Mouse (Mus musculus): ENCODE data around the gene Crybg2. TPM values are rescaled to one million over a fixed set of nuclear protein-coding genes. Genes with fewer than 3 reads are reported as not detected.

Crybg2 gene
- polyA plus RNA-seq (2016; fragmentation: Nextera tagmentation; extraction: Ambion mirVana) = 2.9 and 4.0 TPM in 2 replicates

DNA sequence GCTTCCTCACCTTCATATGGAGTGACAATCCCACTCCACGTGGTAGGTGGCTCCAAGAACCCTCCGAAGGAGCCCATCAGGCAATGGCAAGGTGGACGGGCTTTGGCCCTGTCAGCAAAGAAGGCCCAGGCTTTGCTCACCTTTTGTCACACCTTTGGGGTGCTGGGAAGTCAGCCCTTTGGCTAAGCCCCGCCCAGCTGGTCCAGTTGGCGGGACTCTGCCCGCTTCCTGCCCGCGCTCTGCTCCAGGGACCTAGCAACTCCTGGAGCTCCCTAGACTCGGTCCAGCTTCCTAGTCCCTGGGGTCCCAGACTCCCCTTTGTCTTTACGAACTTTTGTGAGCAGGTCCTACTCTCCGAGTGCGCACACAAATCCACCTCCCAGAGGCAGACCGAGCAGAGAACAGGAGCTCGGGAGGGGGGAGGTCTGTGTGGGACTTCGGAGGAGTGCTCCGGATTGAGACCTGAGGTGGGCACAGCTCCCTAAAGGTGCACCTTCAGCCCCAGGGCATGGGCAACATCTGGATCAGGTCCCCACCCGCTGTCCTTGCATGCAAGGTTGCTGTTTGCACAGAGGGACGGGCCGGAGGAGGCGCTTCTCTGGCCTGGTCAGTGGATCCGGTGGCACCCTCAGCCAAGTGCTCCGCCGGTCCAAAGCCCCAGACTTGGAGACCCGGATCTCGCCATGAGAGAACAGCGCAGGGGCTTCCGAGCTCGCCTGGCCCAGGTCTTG, at the start of gene Crybg2:
Gene Crybg2 (plus strand): TSS at position 681 of the 731 bp plus-strand sequence.
- no peak within 1 kb of the TSS for H3K4me2 ChIP-seq (replicated peaks)

DNA sequence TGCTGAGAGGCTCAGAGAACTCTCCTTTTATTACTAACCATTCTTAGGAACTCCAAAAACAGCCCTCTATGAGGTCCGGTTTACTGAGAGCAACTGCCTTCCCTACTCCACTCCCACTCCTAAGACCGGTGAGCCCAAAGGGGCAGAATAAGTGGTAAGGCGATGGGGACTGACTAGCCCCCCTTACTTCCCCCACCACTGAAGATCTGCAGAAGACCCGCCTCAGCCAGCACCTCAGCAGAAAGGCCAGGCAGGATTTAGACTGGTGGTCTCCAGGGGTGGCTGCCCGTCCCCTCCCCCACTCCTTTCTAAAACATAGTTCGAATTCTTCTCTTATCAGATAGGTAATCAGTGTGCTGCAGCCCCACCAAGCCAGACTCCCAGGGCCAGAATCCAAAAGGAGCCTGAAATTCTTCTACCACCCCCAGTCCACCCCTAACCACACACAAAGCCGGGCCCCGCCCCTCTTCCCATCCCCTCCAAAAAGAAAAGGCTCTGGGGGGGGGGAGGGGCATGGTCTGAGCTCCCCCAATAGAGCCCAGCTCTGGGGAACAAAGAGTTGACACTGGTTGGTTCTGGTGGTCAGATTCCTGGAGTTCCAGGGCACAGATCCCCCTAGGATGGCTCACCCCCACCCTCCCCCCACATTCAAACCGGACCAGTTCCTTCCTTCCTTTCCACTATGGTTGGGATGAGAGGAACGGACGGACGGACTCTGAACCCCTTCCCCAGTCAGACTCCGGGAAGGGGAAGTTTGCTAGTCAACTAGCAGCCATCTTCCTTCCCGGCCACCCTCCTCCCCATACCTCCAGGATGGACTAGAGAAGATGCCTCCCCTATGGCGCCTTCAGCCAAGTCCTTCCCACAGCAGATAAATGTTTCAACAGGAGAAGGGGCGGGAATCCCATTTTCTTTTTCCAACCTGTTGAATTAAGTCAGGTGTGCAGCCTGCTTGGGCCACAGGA, 48.9 kb upstream of the Crybg2 start:
- Histone ChIP-seq H3K4me3 (no peak overlapping the region), H3K9ac (no peak overlapping the region), H3K27ac (peak overlapping the region; percentile 41; the same call in 1 of the 2 replicates), H3K36me3 (no peaks in the 10 kb centered on the region), H3K4me1 (peaks cover 32% of the 10 kb centered on the region), H3K27me3 (no peaks in the 10 kb centered on the region), H3K4me2 (replicated peaks) (peak overlapping the region; percentile 26), H3K9me3 (no peaks in the 10 kb centered on the region)
- WGBS = 11% methylated on average over 16 of the region's 16 CpGs
- no peak for ATAC-seq (ENCODE audit: insufficient number of reproducible peaks, insufficient read depth, low FRiP score, low TSS enrichment)

More for the DNA sequence above, at the start of gene Crybg2:
- H3K4me1 ChIP-seq = no peaks in the 10 kb centered on the region; the same call in 1 of the 2 replicates
- H3K36me3 ChIP-seq = no peaks in the 10 kb centered on the region
- H3K27ac ChIP-seq = no peak within 1 kb of the TSS
- no peak within 1 kb of the TSS for H3K9ac ChIP-seq
- H3K27me3 ChIP-seq = peaks cover 26% of the 10 kb centered on the region
- no peak for ATAC-seq (ENCODE audit: insufficient number of reproducible peaks, insufficient read depth, low FRiP score, low TSS enrichment)
- H3K4me3 ChIP-seq = no peak within 1 kb of the TSS
- WGBS = 47% methylated on average over 28 of the region's 28 CpGs
- no peaks in the 10 kb centered on the region for H3K9me3 ChIP-seq

DNA sequence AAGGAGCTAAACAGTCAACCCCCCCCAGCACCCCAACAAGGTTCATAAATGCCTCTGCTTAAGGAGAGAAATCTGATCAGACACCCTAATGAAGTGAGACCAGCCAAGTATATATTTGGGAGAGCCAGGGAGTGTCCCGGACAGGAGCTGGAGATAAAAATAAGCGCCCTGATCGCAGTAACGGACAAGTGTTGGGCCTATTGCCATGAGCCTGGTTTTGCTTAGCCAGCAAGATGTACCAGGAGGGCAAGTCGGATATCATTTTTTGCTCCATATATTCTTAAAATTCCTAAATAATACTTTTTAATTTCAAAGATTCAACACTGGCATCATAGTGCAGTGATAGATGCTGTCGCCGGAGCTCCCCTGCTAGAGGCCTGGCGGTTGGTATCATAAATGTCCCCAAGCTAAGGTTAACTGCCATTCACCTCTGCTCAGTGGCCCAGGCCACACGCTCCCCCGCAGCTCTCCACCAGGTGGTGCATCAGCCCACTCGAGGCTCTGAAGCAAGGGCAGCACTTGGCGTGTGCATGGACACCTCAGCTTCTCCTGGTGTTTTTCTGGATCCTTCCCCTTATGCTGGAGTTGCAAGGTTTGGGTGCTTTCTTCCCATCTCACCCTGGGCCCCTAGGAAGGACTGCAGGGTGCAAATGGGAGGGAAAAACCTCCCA, 47.6 kb upstream of the Crybg2 start:
- Histone ChIP-seq H3K27ac (no peak overlapping the region), H3K4me1 (peaks cover 44% of the 10 kb centered on the region), H3K9ac (no peak overlapping the region), H3K9me3 (no peaks in the 10 kb centered on the region), H3K4me2 (replicated peaks) (no peak overlapping the region), H3K4me3 (no peak overlapping the region), H3K36me3 (no peaks in the 10 kb centered on the region), H3K27me3 (peaks cover 8% of the 10 kb centered on the region)
- ATAC-seq (ENCODE audit: insufficient number of reproducible peaks, insufficient read depth, low FRiP score, low TSS enrichment) = no peak
- WGBS = 42% methylated on average over 12 of the region's 12 CpGs

DNA sequence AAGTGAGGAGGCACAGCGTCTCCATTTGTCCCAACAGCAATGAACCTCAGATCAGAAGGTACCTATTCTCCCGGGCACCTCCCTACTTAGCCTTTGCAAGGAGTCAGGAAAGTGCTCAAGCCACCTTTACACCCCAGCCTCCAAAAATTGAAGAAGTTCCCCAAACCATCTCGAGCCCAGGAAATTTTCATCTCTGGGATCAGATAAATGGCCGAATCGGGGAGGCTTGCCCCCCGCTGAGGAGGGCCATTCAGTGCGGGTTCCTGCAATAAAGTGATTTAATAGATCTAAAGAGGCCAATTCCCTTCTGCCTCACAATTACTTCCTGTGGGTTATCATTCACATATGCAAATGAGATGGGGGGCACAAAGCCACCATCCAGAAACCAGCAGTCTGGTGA, 44.4 kb upstream of the Crybg2 start:
- H3K27ac ChIP-seq = no peak overlapping the region
- no peaks in the 10 kb centered on the region for H3K9me3 ChIP-seq
- ATAC-seq (ENCODE audit: insufficient number of reproducible peaks, insufficient read depth, low FRiP score, low TSS enrichment) = no peak
- WGBS = 5% methylated on average over 7 of the region's 7 CpGs
- H3K27me3 ChIP-seq = peaks cover 25% of the 10 kb centered on the region
- H3K9ac ChIP-seq = no peak overlapping the region
- H3K4me2 ChIP-seq (replicated peaks) = no peak overlapping the region
- H3K36me3 ChIP-seq = no peaks in the 10 kb centered on the region
- no peak overlapping the region for H3K4me3 ChIP-seq
- peaks cover 61% of the 10 kb centered on the region for H3K4me1 ChIP-seq

DNA sequence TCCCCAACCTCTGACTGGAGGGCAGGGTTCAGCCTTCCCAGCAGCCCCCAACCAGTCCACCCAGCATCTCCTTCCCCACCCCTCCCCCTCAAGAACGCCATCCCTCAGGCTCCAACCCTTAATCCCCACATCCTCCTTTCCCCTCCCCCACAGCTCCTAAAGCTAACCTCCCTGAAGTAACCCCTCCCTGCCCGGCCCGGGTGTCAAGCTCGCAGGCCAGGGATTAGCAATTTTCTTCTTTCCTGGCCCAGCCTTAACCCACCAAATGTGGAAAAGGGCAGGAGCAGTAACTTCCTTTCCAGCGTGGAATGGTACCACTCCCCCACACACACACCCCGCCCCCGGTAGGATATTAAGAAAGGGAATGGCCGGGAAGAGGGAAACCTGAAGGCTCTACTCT, 43.8 kb upstream of the Crybg2 start:
- 2% methylated on average over 8 of the region's 8 CpGs for WGBS
- H3K27ac ChIP-seq = no peak overlapping the region
- H3K4me3 ChIP-seq = no peak overlapping the region
- H3K9me3 ChIP-seq = no peaks in the 10 kb centered on the region
- ATAC-seq (ENCODE audit: insufficient number of reproducible peaks, insufficient read depth, low FRiP score, low TSS enrichment) = no peak
- H3K4me1 ChIP-seq = peaks cover 56% of the 10 kb centered on the region
- H3K27me3 ChIP-seq = peaks cover 25% of the 10 kb centered on the region
- H3K36me3 ChIP-seq = no peaks in the 10 kb centered on the region
- peak overlapping the region; percentile 56; the same call in 1 of the 2 replicates for H3K4me2 ChIP-seq (replicated peaks)
- H3K9ac ChIP-seq = no peak overlapping the region

DNA sequence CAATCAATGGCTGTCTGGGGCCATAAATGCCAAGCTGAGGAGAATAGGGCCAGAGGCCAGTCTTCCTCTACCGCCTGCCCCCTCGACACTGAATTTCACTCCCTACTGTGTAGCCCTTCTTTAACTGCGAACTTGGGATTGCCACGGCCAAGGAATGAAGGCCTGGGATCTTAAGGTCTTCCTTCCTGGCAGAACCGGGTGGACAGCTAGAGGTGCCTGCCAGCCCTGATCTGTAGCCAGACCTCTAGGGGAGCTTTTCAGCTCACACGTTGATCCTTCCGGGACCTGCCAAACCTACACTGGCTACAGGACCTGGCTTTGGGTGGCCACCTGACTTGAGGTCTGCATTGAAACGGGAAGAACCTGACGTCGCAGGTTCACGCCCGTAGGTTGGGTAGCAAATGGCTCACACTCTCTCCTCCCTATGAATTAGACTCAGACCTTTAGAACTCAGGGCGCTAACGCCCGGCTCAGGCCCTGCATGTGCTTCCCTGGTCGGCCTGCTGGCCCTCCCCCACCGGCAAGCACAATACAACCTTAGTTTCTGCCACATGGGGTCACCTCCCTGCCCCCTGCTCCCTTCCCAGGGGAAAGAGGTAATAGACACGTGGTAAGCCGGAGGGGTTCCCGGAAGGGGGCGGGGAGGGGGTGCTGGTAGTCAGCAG, 43.3 kb upstream of the Crybg2 start:
- H3K27ac ChIP-seq = no peak overlapping the region
- H3K4me1 ChIP-seq = peaks cover 50% of the 10 kb centered on the region
- no peaks in the 10 kb centered on the region for H3K36me3 ChIP-seq
- H3K9me3 ChIP-seq = no peaks in the 10 kb centered on the region
- ATAC-seq (ENCODE audit: insufficient number of reproducible peaks, insufficient read depth, low FRiP score, low TSS enrichment) = no peak
- H3K9ac ChIP-seq = no peak overlapping the region
- peaks cover 25% of the 10 kb centered on the region for H3K27me3 ChIP-seq
- peak overlapping the region; percentile 32 for H3K4me3 ChIP-seq
- peak overlapping the region; percentile 56 for H3K4me2 ChIP-seq (replicated peaks)
- 2% methylated on average over 21 of the region's 21 CpGs for WGBS

DNA sequence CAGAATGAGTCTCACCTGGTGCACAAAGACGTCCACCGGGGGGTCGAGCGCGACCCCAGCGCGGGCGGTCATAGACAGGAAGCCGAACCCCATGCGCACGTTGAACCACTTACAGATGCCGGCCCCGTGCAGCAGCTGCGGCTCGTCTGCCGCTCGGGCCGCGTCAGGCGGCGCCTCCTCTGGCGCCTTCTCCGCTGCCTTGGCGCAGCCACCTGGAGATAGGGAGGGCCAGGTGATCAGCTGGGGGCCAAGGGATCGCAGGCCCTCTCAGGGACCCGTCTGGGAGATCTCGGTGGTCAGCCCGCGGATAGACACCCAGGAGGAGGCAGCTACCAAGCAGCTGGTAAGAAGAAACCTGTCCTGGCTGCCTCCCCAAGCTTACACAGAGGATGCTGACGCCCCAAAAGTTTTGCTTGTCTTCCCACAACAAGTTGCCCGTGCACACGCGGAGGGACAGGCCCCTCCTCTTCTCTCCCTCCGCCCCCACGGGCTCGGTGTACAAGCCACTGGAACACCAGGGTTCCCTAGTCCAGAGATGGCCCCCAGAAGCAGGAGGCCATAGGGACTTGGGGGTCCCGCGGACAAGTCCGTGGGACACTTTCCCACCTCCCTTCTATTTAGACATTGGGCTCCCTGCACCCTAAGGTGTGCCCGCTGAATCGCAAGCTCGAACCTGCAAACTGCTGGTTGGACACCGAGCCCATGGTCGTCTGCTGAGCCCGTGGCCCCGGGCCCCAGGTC, 42.4 kb upstream of the Crybg2 start:
- Histone ChIP-seq H3K4me2 (replicated peaks) (peak overlapping the region; percentile 56), H3K9me3 (no peaks in the 10 kb centered on the region), H3K9ac (peak overlapping the region; percentile 19; the same call in 1 of the 2 replicates), H3K27me3 (peaks cover 25% of the 10 kb centered on the region), H3K36me3 (no peaks in the 10 kb centered on the region), H3K4me3 (peak overlapping the region; percentile 32), H3K27ac (0 out of 2 replicates have a peak overlapping the region, but pooled peaks have one; percentile 48), H3K4me1 (peaks cover 45% of the 10 kb centered on the region)
- WGBS = under 1% methylated on average over 46 of the region's 46 CpGs
- ATAC-seq (ENCODE audit: insufficient number of reproducible peaks, insufficient read depth, low FRiP score, low TSS enrichment) = no peak

DNA sequence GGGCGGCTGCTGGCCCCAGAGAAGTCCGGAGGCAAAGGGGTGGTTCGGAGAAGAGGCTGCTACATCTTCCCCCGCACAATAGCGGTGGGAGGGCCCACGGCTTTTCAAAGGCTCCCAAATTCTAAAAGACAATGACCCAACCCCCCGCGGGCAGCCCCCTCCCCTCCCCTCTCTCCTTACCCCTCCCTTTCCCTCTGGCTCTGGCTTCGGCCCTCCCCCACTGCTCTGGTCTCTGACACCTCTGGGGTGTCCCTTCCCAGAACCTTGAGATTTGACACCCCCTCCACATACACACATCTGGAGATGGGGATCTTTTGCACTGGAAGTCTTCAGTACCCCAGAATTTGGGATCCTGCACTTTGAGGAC, 41.9 kb upstream of the Crybg2 start, which contains the start of gene Lin28a:
Gene Lin28a (minus strand): TSS at position 63 of the 367 bp plus-strand sequence.
- H3K9ac ChIP-seq = peak within 1 kb of the TSS; percentile 19; the same call in 1 of the 2 replicates
- 0% methylated on average over 8 of the region's 9 CpGs for WGBS
- H3K4me2 ChIP-seq (replicated peaks) = peak within 1 kb of the TSS; percentile 56
- H3K27me3 ChIP-seq = peaks cover 25% of the 10 kb centered on the region
- peak within 1 kb of the TSS; percentile 32 for H3K4me3 ChIP-seq
- ATAC-seq (ENCODE audit: insufficient number of reproducible peaks, insufficient read depth, low FRiP score, low TSS enrichment) = no peak
- 0 out of 2 replicates have a peak within 1 kb of the TSS, but pooled peaks have one; percentile 48 for H3K27ac ChIP-seq
- H3K36me3 ChIP-seq = no peaks in the 10 kb centered on the region
- peaks cover 45% of the 10 kb centered on the region for H3K4me1 ChIP-seq
- H3K9me3 ChIP-seq = no peaks in the 10 kb centered on the region

DNA sequence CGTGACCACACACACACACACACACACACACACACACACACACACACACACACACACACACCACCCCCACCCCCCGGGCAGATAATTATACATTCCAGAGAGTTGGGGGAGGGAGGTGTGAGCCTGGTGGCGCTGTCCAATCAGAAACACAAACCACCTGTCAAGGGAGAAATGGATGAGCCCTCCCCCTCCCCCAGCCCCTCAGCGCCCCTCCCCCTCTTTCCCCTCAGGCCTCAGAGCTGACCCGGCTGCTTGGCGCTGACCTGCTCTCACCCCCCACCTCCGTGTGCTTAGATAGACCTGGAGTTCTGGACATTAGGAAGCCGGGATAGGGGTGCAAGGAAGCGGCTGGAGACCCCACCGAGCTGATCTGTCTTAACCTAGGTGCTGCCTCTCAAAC, 41.4 kb upstream of the Crybg2 start:
- Histone ChIP-seq H3K36me3 (no peaks in the 10 kb centered on the region), H3K27me3 (peaks cover 25% of the 10 kb centered on the region), H3K9me3 (no peaks in the 10 kb centered on the region), H3K9ac (no peak overlapping the region), H3K27ac (no peak overlapping the region), H3K4me3 (no peak overlapping the region), H3K4me2 (replicated peaks) (peak overlapping the region; percentile 56; the same call in 1 of the 2 replicates), H3K4me1 (peaks cover 45% of the 10 kb centered on the region)
- WGBS = 0% methylated on average over 9 of the region's 10 CpGs
- ATAC-seq (ENCODE audit: insufficient number of reproducible peaks, insufficient read depth, low FRiP score, low TSS enrichment) = no peak

DNA sequence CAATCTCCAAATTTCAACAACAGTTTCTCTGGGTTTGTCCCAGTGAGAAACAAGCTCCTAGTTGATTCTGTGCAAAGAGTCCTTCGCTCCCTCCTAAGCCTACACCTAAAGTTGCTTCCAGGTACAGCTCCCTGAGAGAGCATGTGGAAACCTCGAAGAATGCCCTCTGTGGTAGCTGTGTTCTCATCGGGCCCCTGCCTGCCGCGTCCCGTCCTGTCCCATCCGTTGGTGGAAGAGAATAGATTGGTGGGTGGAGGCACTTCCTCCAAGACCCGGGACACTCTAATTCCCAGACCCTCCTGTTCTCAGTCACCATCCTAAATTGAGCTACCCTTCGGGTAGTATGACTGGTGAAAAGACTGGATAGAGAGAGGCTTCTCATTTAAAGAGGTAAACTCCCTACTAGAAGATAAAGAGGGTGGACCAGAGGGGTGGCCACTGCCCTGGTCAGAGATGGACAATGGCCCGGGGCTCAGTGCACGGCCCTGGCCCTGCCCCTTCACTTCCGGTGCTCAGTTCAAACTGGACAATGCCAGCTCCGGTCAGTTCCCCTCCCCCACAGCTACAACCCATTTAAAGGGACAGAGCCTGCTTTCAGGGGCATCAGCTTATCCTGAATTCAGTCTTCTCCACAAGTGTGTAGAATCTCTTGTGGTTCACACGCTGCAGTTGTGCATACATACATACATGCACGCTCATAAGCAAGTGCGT, 40.8 kb upstream of the Crybg2 start:
- Histone ChIP-seq H3K4me1 (peaks cover 45% of the 10 kb centered on the region), H3K36me3 (no peaks in the 10 kb centered on the region), H3K9ac (no peak overlapping the region), H3K27ac (no peak overlapping the region), H3K4me2 (replicated peaks) (no peak overlapping the region), H3K9me3 (no peaks in the 10 kb centered on the region), H3K27me3 (peaks cover 25% of the 10 kb centered on the region), H3K4me3 (no peak overlapping the region)
- no peak for ATAC-seq (ENCODE audit: insufficient number of reproducible peaks, insufficient read depth, low FRiP score, low TSS enrichment)
- 3% methylated on average over 16 of the region's 16 CpGs for WGBS

All from embryonic facial prominence, embryonic 12.5 days (tissue).